Mouse (Mus musculus): ENCODE data around the gene Arhgef1. TPM values are rescaled to one million over a fixed set of nuclear protein-coding genes. Genes with fewer than 3 reads are reported as not detected.

Gene Arhgef1
- polyA plus RNA-seq, 1 experiment from 2014 or later: 45.2 TPM

DNA sequence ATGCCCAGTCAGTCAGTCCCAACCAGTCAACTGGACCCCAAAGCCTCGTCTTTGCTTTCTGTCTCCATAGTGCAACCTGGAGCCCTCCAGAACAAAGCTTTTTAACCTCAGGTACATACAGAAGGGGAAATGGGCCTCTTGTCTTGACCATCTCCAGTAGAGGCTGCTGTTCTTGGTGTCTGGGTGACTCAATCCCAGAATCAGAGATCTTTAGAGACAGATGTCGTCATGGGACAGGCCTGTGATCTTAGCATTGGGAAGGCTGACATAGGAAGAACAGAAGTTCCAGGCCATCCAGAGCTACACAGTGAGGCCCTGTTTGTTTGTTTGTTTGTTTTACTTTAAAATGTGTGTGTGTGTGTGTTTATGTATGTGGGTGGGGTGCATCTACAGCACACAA, 61.6 kb downstream of the Arhgef1 start:
- no peak for TF ChIP-seq EP300 (optimal IDR thresholded peaks at IDR 0.05)
- Histone ChIP-seq H3K36me3 (ENCODE audit: control insufficient read depth, insufficient read depth, low read length) (no peaks in the 10 kb centered on the region; the same call in 1 of the 2 replicates), H3K4me1 (replicated peaks; ENCODE audit: control insufficient read depth, insufficient read depth) (no peaks in the 10 kb centered on the region), H3K4me3 (ENCODE audit: low read depth, low read length) (no peak overlapping the region), H3K9ac (ENCODE audit: low read length) (no peak overlapping the region), H3K27me3 (ENCODE audit: control insufficient read depth, insufficient read depth, low read length) (no peaks in the 10 kb centered on the region), H3K9me3 (ENCODE audit: control insufficient read depth, low read length) (no peaks in the 10 kb centered on the region), H3K4me2 (replicated peaks; ENCODE audit: low read depth) (no peak overlapping the region), H3K27ac (replicated peaks) (no peak overlapping the region)
- DNase-seq (ENCODE audit: low spot score) (no peak), ATAC-seq (ENCODE audit: low FRiP score, low TSS enrichment) (no peak)
- WGBS: 69% methylated on average over 2 of the region's 2 CpGs

DNA sequence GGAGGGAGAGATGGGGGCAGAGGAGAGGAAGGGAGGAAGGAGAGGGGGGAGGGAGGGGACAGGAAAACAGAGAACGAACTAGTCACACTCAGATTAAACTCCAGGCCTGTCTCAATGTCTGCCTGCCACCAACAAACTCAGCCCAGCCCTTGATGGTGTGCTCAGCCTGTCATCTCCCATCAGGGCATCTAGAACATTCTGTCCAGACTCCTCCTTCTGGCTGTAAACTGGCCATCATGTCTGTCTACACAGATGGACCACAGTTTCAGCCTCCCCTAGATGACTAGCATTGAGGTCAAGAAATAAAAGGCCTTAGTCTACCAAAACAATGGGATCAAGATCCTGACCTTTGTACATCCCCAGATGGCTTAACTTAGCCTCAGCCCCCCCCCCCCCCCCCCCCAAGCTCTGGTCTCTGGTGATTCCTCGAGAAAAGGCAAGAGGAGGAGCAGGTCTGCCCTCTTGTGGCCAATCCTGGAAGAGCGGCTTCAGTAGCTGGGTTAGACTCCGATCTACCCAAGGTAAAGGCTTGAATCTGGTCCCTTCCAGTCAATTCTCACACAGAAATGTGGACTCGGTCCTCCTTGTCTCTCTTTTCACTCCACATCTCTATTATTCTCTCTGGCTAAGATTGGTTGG, 62.3 kb downstream of the Arhgef1 start:
- 4% methylated on average over 4 of the region's 5 CpGs for WGBS

DNA sequence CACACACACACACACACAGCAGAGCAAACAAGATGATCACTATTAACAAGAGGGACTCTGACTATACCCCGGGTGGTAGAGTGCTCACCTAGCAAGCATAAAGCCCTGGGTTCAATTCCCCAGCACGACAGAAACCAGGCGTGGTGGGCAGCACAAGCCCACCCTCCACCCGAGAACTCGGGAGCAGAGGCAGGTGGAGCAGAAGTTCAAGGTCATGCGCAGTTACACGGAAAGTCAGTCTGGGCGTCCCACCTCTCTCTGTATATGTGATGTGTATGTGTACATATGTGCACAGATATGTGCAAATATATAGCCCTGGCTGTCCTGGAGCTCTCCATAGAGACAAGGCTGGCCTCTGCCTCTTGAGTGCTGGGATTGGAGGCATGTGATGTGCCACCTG, 65.3 kb downstream of the Arhgef1 start:
- Histone ChIP-seq H3K4me3 (ENCODE audit: low read depth, low read length) (no peak overlapping the region), H3K4me1 (replicated peaks; ENCODE audit: control insufficient read depth, insufficient read depth) (no peaks in the 10 kb centered on the region), H3K4me2 (replicated peaks; ENCODE audit: low read depth) (no peak overlapping the region), H3K27me3 (ENCODE audit: control insufficient read depth, insufficient read depth, low read length) (no peaks in the 10 kb centered on the region), H3K9ac (ENCODE audit: low read length) (no peak overlapping the region), H3K27ac (replicated peaks) (no peak overlapping the region), H3K9me3 (ENCODE audit: control insufficient read depth, low read length) (no peaks in the 10 kb centered on the region), H3K36me3 (ENCODE audit: control insufficient read depth, insufficient read depth, low read length) (peaks cover 6% of the 10 kb centered on the region)
- no peak for DNase-seq (ENCODE audit: low spot score)
- WGBS: 75% methylated on average over 8 of the region's 8 CpGs
- TF ChIP-seq EP300 (optimal IDR thresholded peaks at IDR 0.05) (no peak), CTCF (IDR thresholded peaks at IDR 0.05; ENCODE audit: low read depth) (no peak)
- no peak for ATAC-seq (ENCODE audit: low FRiP score, low TSS enrichment)

More for the DNA sequence above, 62.3 kb downstream of the Arhgef1 start:
- no peak overlapping the region for H3K4me3 ChIP-seq (ENCODE audit: low read depth, low read length)
- H3K9me3 ChIP-seq (ENCODE audit: control insufficient read depth, low read length): no peaks in the 10 kb centered on the region
- DNase-seq (ENCODE audit: low spot score) (peak; percentile 83), ATAC-seq (ENCODE audit: low FRiP score, low TSS enrichment) (peak; percentile 70)
- no peak overlapping the region for H3K4me2 ChIP-seq (replicated peaks; ENCODE audit: low read depth)
- H3K27ac ChIP-seq (replicated peaks): no peak overlapping the region
- H3K4me1 ChIP-seq (replicated peaks; ENCODE audit: control insufficient read depth, insufficient read depth): no peaks in the 10 kb centered on the region
- no peak overlapping the region for H3K9ac ChIP-seq (ENCODE audit: low read length)
- TF ChIP-seq EP300 (optimal IDR thresholded peaks at IDR 0.05) (no peak), CTCF (IDR thresholded peaks at IDR 0.05; ENCODE audit: low read depth) (peak; percentile 80)
- H3K27me3 ChIP-seq (ENCODE audit: control insufficient read depth, insufficient read depth, low read length): no peaks in the 10 kb centered on the region
- H3K36me3 ChIP-seq (ENCODE audit: control insufficient read depth, insufficient read depth, low read length): peaks cover 2% of the 10 kb centered on the region

DNA sequence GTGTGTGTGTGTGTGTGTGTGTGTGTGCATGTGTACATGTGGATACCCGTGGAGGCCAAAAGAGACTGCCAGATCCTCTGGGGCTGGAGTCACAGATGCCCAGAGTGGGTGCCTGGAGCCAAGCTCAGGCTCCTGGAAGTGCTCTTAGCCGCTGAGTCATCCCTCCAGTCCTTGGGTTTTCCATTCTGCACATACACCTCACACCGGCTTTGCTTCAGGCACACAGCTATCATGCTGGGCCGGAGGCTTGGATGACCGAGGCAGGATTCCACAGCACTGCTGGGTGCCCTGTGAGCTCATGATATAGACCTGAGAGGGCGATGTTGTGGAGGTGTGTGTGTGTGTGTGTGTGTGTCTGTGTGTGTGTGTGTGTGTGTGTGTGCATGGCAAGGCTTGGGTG, 65.8 kb downstream of the Arhgef1 start:
- Histone ChIP-seq H3K4me1 (replicated peaks; ENCODE audit: control insufficient read depth, insufficient read depth) (no peaks in the 10 kb centered on the region), H3K9me3 (ENCODE audit: control insufficient read depth, low read length) (no peaks in the 10 kb centered on the region), H3K36me3 (ENCODE audit: control insufficient read depth, insufficient read depth, low read length) (peaks cover 6% of the 10 kb centered on the region), H3K27ac (replicated peaks) (no peak overlapping the region), H3K4me2 (replicated peaks; ENCODE audit: low read depth) (no peak overlapping the region), H3K4me3 (ENCODE audit: low read depth, low read length) (no peak overlapping the region), H3K9ac (ENCODE audit: low read length) (no peak overlapping the region), H3K27me3 (ENCODE audit: control insufficient read depth, insufficient read depth, low read length) (no peaks in the 10 kb centered on the region)
- 67% methylated on average over 6 of the region's 6 CpGs for WGBS
- DNase-seq (ENCODE audit: low spot score) (no peak), ATAC-seq (ENCODE audit: low FRiP score, low TSS enrichment) (no peak)
- TF ChIP-seq EP300 (optimal IDR thresholded peaks at IDR 0.05): no peak
- TF ChIP-seq CTCF (IDR thresholded peaks at IDR 0.05; ENCODE audit: low read depth): no peak

DNA sequence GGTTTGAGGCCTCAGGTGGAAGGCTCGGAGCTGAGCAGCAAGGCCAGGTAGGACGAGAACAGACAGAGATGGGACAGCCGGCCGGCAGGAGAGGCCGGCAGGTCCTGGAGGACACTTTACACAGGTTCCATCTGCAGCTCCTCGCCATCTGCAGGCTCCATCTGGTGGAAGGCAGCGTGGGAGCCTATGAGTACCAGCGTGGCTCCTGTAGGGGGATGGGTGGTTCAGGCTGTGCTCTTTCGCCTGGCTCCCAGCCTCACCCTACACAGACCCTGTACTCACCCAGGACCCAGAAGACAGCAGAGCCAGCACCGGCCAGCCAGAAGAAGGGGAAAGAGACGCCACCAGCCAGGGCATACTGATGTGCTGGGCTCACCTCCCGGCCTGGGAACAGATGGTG, 67.1 kb downstream of the Arhgef1 start:
- no peak overlapping the region for H3K4me2 ChIP-seq (replicated peaks; ENCODE audit: low read depth)
- no peak overlapping the region for H3K4me3 ChIP-seq (ENCODE audit: low read depth, low read length)
- H3K9ac ChIP-seq (ENCODE audit: low read length): no peak overlapping the region
- no peaks in the 10 kb centered on the region for H3K4me1 ChIP-seq (replicated peaks; ENCODE audit: control insufficient read depth, insufficient read depth)
- no peaks in the 10 kb centered on the region for H3K9me3 ChIP-seq (ENCODE audit: control insufficient read depth, low read length)
- no peak overlapping the region for H3K27ac ChIP-seq (replicated peaks)
- 85% methylated on average over 12 of the region's 12 CpGs for WGBS
- peaks cover 6% of the 10 kb centered on the region for H3K36me3 ChIP-seq (ENCODE audit: control insufficient read depth, insufficient read depth, low read length)
- DNase-seq (ENCODE audit: low spot score) (no peak), ATAC-seq (ENCODE audit: low FRiP score, low TSS enrichment) (no peak)
- TF ChIP-seq CTCF (IDR thresholded peaks at IDR 0.05; ENCODE audit: low read depth): peak; percentile 4; the same call in 1 of the 2 replicates
- TF ChIP-seq EP300 (optimal IDR thresholded peaks at IDR 0.05): no peak
- H3K27me3 ChIP-seq (ENCODE audit: control insufficient read depth, insufficient read depth, low read length): no peaks in the 10 kb centered on the region

DNA sequence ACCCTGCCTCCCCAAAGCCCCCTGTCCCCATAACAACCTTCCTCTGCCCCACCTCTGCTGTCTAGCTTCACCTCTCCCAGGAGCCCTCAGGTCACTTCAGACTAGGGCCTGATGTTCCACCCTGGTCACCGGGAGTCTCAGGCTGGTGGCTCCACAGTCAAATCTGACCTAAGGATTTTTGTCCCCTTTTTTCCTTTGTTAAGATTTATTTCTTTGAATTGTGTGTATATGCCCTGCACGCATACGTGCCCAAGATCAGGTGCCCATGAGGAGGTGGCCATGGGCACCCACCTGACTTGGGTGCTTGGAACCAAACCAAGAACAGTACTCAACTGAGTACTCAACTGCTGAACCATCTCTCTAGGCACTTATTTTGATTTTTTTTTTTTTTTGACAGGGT, 67.6 kb downstream of the Arhgef1 start:
- H3K4me3 ChIP-seq (ENCODE audit: low read depth, low read length): no peak overlapping the region
- H3K9ac ChIP-seq (ENCODE audit: low read length): no peak overlapping the region
- no peaks in the 10 kb centered on the region for H3K27me3 ChIP-seq (ENCODE audit: control insufficient read depth, insufficient read depth, low read length)
- no peak for DNase-seq (ENCODE audit: low spot score)
- no peak for TF ChIP-seq CTCF (IDR thresholded peaks at IDR 0.05; ENCODE audit: low read depth)
- no peak for TF ChIP-seq EP300 (optimal IDR thresholded peaks at IDR 0.05)
- H3K36me3 ChIP-seq (ENCODE audit: control insufficient read depth, insufficient read depth, low read length): peaks cover 6% of the 10 kb centered on the region
- H3K4me1 ChIP-seq (replicated peaks; ENCODE audit: control insufficient read depth, insufficient read depth): no peaks in the 10 kb centered on the region
- H3K9me3 ChIP-seq (ENCODE audit: control insufficient read depth, low read length): no peaks in the 10 kb centered on the region
- no peak overlapping the region for H3K27ac ChIP-seq (replicated peaks)
- no peak for ATAC-seq (ENCODE audit: low FRiP score, low TSS enrichment)
- no peak overlapping the region for H3K4me2 ChIP-seq (replicated peaks; ENCODE audit: low read depth)
- WGBS: 94% methylated on average over 3 of the region's 3 CpGs

Measured in stomach, postnatal 0 days (tissue).